Mouse (Mus musculus): ENCODE results near the gene Tmem184c. TPM values are rescaled to one million over a fixed set of nuclear protein-coding genes. Genes with fewer than 3 reads are reported as not detected.
A peak's percentile ranks its signal among the peaks of the same experiment; 100 is the strongest.

Gene Tmem184c
- total and polyA plus RNA-seq, 2 experiments from 2014 or later = 56.2 to 65.5 TPM

DNA sequence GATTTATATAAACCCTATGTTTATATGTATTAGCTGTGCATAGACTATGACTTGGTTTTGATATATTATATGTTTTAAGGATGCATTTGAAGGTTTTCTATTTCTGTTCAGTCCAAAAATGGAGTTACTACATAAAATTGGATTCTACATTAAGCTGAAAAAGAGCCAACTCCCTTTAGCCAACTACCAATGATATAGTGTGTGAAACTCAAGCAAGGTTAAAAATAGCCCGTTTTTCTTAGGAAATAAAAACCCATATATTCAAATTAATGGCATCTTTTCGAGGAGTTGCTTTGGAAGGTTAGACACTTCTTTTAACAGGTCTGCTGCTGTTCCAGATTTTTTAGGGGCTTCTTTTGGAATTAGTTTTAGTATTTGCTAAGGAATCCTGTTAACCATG, 22.7 kb upstream of the Tmem184c start:
- ATAC-seq (no peak), DNase-seq (no peak)
- no peak for TF ChIP-seq CTCF (IDR thresholded peaks at IDR 0.05; ENCODE audit: low read depth)
- Histone ChIP-seq H3K4me3 (ENCODE audit: low read depth, low read length) (no peak overlapping the region), H3K9me3 (ENCODE audit: low read length) (no peaks in the 10 kb centered on the region), H3K4me1 (ENCODE audit: insufficient read depth) (no peaks in the 10 kb centered on the region), H3K27me3 (ENCODE audit: insufficient read depth, low read length) (no peaks in the 10 kb centered on the region), H3K4me2 (ENCODE audit: low read depth) (no peak overlapping the region), H3K9ac (no peak overlapping the region), H3K27ac (ENCODE audit: low read depth, low read length) (no peak overlapping the region), H3K36me3 (ENCODE audit: insufficient read depth) (no peaks in the 10 kb centered on the region)
- 66% methylated on average over 2 of the region's 2 CpGs for WGBS

DNA sequence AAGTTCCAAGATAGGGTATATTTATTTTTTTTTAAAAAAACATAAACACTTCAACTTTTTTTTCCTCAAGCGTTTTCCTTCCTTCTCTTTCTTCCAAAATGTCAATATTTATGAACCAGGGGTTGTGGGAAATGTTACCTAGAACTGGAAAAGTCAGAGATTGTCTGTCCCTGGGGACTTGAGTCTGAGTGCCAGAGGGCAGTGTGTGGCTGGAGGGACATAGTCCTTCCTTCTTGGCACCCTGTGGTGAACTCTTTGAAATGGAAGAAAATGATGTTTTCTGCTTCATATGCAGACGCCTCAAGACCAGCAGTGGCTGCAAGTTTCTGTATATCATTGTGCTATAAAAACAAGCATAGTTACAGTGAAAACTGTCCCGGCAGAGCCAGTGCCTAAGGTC, 20.2 kb upstream of the Tmem184c start:
- Histone ChIP-seq H3K27ac (ENCODE audit: low read depth, low read length) (no peak overlapping the region), H3K36me3 (ENCODE audit: insufficient read depth) (no peaks in the 10 kb centered on the region), H3K27me3 (ENCODE audit: insufficient read depth, low read length) (no peaks in the 10 kb centered on the region), H3K9me3 (ENCODE audit: low read length) (no peaks in the 10 kb centered on the region), H3K4me2 (ENCODE audit: low read depth) (no peak overlapping the region), H3K4me3 (ENCODE audit: low read depth, low read length) (no peak overlapping the region), H3K9ac (no peak overlapping the region), H3K4me1 (ENCODE audit: insufficient read depth) (no peaks in the 10 kb centered on the region)
- no peak for TF ChIP-seq CTCF (IDR thresholded peaks at IDR 0.05; ENCODE audit: low read depth)
- WGBS = 53% methylated on average over 3 of the region's 3 CpGs
- DNase-seq (no peak), ATAC-seq (no peak)

DNA sequence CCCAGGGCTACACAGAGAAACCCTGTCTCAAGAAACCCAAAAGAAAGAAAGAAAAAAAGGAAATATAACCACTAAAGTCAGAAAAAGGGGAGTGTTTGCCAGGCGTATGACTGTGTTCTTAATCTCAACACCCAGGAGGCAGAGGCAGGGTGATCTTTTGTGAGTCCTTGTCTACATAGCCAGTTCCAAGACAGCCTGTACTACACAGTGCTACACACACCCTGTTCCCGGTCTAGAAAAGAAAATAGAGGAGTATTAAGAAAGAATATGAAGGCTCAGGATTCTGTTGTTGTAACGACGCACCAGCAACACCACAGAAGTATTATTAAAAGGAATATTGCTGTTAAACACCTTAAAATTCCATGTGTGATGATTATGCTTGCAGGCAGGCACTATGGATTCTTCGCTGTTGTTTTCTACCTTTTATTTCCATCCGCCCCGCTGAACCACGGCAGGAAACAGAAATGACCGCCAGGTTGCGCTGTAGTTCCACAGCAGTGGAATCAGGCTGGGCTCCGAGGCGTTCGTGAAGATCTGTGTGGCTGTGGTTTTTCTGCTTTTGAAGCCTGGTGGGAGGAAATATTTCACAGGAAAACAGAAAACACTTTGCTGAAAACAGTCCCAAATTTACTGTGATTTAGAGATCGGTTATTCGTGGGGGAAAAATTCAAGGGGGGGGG, 19.5 kb upstream of the Tmem184c start:
- peak; percentile 93 for DNase-seq
- H3K27ac ChIP-seq (ENCODE audit: low read depth, low read length) = no peak overlapping the region
- WGBS = 16% methylated on average over 15 of the region's 15 CpGs
- H3K9ac ChIP-seq = no peak overlapping the region
- TF ChIP-seq CTCF (IDR thresholded peaks at IDR 0.05; ENCODE audit: low read depth) = peak; percentile 98
- H3K4me1 ChIP-seq (ENCODE audit: insufficient read depth) = no peaks in the 10 kb centered on the region
- H3K36me3 ChIP-seq (ENCODE audit: insufficient read depth) = no peaks in the 10 kb centered on the region
- no peaks in the 10 kb centered on the region for H3K9me3 ChIP-seq (ENCODE audit: low read length)
- ATAC-seq = peak; percentile 96
- H3K4me3 ChIP-seq (ENCODE audit: low read depth, low read length) = no peak overlapping the region
- no peaks in the 10 kb centered on the region for H3K27me3 ChIP-seq (ENCODE audit: insufficient read depth, low read length)
- no peak overlapping the region for H3K4me2 ChIP-seq (ENCODE audit: low read depth)

DNA sequence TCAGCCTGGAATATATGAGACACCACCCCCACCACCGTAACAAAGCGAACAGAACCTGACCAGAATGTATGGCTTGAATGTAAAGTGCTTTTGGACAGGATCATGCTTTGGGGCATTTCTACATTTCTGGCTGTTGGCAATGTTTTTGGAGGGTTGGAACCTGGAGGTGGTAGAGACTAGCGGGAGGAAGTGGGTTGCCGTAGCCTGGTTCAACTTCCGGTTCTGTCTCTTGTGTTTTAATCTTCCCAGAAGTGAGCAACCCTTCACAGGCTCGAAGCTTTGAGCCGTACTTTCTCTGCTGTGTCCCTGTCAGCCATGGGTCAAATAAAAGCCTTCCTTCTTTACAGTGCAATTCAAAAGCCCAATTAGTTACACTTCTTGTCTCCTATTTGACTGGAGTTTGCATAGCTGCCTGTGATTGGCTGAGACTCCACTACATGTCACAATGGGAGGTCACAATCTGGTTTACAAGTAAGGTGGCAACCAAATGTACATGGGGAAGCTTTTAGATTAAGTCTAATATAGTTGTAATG, 13.2 kb upstream of the Tmem184c start:
- H3K9me3 ChIP-seq (ENCODE audit: low read length) = no peaks in the 10 kb centered on the region
- no peak overlapping the region for H3K27ac ChIP-seq (ENCODE audit: low read depth, low read length)
- WGBS = 63% methylated on average over 7 of the region's 7 CpGs
- no peak overlapping the region for H3K4me2 ChIP-seq (ENCODE audit: low read depth)
- ATAC-seq (no peak), DNase-seq (no peak)
- H3K27me3 ChIP-seq (ENCODE audit: insufficient read depth, low read length) = no peaks in the 10 kb centered on the region
- no peak overlapping the region for H3K4me3 ChIP-seq (ENCODE audit: low read depth, low read length)
- no peaks in the 10 kb centered on the region for H3K4me1 ChIP-seq (ENCODE audit: insufficient read depth)
- TF ChIP-seq CTCF (IDR thresholded peaks at IDR 0.05; ENCODE audit: low read depth) = no peak
- no peaks in the 10 kb centered on the region for H3K36me3 ChIP-seq (ENCODE audit: insufficient read depth)
- no peak overlapping the region for H3K9ac ChIP-seq

DNA sequence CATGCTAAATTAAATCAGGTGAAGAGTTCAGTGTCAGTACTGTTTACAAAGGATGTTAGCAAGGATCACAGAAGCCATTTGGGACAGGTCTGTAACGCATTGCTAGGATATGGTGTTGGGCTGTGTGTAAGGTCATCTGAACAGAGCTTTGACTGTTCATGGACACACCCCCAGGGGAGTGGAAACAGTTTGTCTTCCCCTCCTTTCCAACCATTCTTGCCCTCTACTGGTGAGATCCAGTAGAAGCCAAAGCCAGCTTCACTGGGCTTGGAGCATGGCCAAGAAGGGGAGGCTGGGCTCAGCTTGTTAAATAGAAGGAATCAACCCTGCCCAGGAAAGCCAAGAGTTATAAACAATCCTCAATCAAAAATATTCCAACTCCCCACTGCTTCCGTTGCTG, 7.4 kb upstream of the Tmem184c start:
- Histone ChIP-seq H3K4me2 (ENCODE audit: low read depth) (no peak overlapping the region), H3K27me3 (ENCODE audit: insufficient read depth, low read length) (no peaks in the 10 kb centered on the region), H3K27ac (ENCODE audit: low read depth, low read length) (no peak overlapping the region), H3K9me3 (ENCODE audit: low read length) (no peaks in the 10 kb centered on the region), H3K4me3 (ENCODE audit: low read depth, low read length) (no peak overlapping the region), H3K4me1 (ENCODE audit: insufficient read depth) (no peaks in the 10 kb centered on the region), H3K9ac (no peak overlapping the region), H3K36me3 (ENCODE audit: insufficient read depth) (no peaks in the 10 kb centered on the region)
- ATAC-seq (peak; percentile 43; the same call in 1 of the 2 replicates), DNase-seq (peak; percentile 44)
- 57% methylated on average over 2 of the region's 2 CpGs for WGBS
- peak; percentile 52 for TF ChIP-seq CTCF (IDR thresholded peaks at IDR 0.05; ENCODE audit: low read depth)

DNA sequence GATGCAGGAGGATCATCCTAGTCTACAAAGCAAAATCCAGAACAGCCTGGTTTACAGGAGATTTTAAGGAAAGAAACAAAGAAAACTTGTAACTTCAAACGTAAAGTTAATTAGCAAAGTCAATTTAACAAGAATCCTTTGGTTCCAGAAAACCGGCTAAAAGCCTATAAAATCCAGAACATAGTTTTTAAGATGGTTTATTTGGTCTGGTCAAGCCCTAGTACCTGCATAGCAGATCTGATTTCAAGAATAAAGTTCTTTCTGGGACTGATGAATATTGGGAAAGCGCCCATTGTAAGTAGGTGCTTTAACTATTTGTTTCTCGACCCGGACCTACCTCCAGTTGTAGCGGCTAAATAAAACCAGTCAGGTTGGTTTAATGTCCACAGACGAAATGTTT, 877 bp downstream of the Tmem184c start:
- peaks cover 11% of the 10 kb centered on the region; the same call in 1 of the 2 replicates for H3K36me3 ChIP-seq (ENCODE audit: insufficient read depth)
- no peak overlapping the region for H3K27ac ChIP-seq (ENCODE audit: low read depth, low read length)
- no peak for TF ChIP-seq CTCF (IDR thresholded peaks at IDR 0.05; ENCODE audit: low read depth)
- 6% methylated on average over 7 of the region's 7 CpGs for WGBS
- ATAC-seq (no peak), DNase-seq (no peak)
- H3K9ac ChIP-seq = peak overlapping the region; percentile 74
- H3K9me3 ChIP-seq (ENCODE audit: low read length) = no peaks in the 10 kb centered on the region
- H3K4me3 ChIP-seq (ENCODE audit: low read depth, low read length) = peak overlapping the region; percentile 94
- no peaks in the 10 kb centered on the region for H3K27me3 ChIP-seq (ENCODE audit: insufficient read depth, low read length)
- peaks cover 6% of the 10 kb centered on the region; the same call in 1 of the 2 replicates for H3K4me1 ChIP-seq (ENCODE audit: insufficient read depth)
- peak overlapping the region; percentile 69 for H3K4me2 ChIP-seq (ENCODE audit: low read depth)

DNA sequence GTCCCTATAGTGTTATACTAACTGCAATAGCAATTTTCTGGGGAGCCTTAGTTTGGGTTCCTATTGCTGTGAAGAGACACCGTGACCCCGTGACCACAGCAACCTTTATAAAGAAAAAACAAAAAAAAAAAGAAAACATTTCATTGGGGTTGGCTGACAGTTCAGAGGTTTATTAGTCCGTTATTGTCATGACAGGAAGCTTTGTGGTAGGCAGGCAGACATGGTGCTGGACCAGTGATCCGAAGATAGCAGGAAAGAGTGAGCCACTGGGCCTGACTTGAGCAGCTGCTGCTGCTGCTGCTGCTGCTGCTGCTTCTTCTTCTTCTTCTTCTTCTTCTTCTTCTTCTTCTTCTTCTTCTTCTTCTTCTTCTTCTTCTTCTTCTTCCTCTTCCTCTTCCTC, 26.3 kb downstream of the Tmem184c start:
- no peak overlapping the region for H3K9ac ChIP-seq

More for the DNA sequence above, 26.3 kb downstream of the Tmem184c start:
- TF ChIP-seq CTCF (IDR thresholded peaks at IDR 0.05; ENCODE audit: low read depth) = no peak
- no peaks in the 10 kb centered on the region for H3K27me3 ChIP-seq (ENCODE audit: insufficient read depth, low read length)
- 94% methylated on average over 4 of the region's 4 CpGs for WGBS
- no peak for ATAC-seq
- no peaks in the 10 kb centered on the region for H3K9me3 ChIP-seq (ENCODE audit: low read length)
- DNase-seq = no peak
- no peak overlapping the region for H3K27ac ChIP-seq (ENCODE audit: low read depth, low read length)
- no peak overlapping the region for H3K4me2 ChIP-seq (ENCODE audit: low read depth)
- H3K4me3 ChIP-seq (ENCODE audit: low read depth, low read length) = no peak overlapping the region
- H3K36me3 ChIP-seq (ENCODE audit: insufficient read depth) = peaks cover 24% of the 10 kb centered on the region; the same call in 1 of the 2 replicates
- H3K4me1 ChIP-seq (ENCODE audit: insufficient read depth) = no peaks in the 10 kb centered on the region

All from forebrain, postnatal 0 days (tissue).